Mouse (Mus musculus) liver, adult 2 months (tissue): ENCODE measurements around the gene Gm20388.

ENCODE experiments used
- CTCF ChIP-seq: fragments of 200-500 bp; IDR thresholded peaks from 2 replicates; pipeline ENCODE4 v1.5.1; 2011; ENCODE audit warnings: low read depth, low read length, control low read depth
- POLR2A ChIP-seq: fragments of 200-500 bp; IDR thresholded peaks from 2 replicates; pipeline ENCODE4 v1.6.1; 2011; ENCODE audit warnings: low read length, control low read depth; ENCODE audit not compliant: insufficient read depth; ENCODE audit errors: extremely low read depth

DNA sequence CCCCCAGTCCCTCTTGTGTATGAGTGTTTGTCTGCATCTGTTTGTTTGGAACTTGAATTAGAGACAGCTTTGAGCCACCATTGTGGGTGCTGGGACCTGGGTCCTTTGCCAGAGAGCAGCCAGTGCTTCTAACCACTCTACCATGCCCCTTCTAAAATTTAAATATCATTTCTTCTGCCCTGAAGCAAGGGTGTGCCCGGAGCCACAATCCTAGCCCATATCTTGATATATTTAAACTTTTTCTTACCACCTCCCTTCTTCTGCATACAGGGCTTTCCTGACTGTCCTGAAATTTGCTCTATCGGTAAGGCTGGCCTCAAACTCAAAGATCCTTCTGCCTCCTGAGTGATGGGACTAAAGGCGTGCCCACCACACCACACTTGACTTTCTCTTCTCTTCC is 6.8 kb downstream of the Gm20388 start:
- no peak for TF ChIP-seq CTCF
- no peak for TF ChIP-seq POLR2A
